Mouse (Mus musculus) kidney, postnatal 36 days (tissue): Measurements from ENCODE around the gene Bbs4.

Source experiments
- DNase-seq, 2 experiments: peaks; one replicate each; pipeline ENCODE4 v3.0.0; 2021 to 2022; ENCODE audit warnings: mixed read lengths in 2 of 2

The Bbs4 gene

DNA sequence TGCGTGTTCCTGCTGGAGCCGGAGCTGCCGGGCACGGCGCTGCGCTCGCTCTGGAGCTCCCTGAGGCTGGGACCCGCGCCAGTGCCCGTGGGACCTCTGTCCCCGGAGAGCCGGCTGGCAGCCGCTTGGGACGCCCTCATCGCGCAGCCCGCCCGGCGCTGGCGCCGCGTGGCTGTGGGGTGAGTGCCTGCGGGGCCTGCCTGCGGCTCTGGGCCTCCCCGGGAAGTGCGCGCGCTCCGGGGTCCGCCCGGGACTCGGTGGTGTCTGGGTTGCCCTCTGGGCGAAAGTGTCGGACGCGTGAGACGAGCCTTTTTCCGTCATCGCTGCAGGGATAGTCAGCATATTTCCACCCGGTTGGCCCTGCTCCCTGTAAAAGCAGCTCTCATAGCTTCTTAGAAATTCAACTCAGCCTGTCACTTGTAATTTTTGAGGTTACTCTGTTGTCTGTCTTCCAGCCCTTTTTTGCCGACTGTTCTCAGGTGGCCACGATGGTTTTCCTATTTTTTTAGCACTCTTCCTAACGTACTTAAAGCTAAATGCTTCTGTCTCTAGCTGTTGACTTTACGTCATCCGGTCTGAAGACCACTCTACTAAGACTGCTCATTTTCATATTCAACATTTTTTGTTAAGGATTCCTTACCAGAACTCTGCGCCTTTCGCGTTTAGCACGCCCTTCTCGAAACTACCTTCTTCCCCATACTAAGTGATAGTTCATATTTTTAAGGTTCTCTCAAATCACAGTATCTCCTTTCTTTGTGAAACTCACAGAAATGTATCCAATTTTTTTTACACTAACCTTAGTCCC, 61.4 kb downstream of the Bbs4 start:
- DNase-seq = no peak

DNA sequence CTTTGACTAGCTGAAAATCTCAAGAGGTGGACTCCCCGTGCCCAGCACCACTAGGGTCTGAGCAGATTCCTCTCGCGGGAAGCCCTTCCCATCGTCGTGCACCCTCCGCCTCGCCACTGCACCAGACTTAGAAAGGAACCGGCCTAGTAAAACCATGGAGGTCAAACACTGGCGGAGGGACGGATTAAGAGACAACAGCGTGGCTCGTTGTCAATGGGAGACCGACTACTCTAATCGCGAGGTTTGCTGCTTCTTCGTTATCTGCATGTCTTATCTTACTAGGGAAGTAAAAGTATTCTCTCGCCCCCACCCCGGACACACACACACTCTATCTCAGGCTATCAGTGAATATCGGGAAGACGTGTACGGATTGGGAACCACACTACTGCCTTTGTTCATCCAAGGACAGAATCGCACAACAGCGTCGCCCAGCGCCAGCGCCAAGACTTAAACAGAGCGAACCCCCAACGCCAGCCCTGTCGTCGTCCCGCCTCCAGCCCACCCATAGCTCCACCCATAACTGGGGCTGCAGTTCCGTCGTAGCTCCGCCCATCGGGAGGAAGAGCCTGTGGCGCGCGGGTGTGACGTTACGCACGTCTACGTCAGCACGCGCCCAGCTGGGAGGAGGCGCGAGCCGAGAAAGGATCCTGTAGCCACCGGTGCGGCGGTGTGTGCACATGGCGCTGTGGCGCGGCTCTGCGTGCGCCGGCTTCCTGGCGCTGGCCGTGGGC, 62.2 kb downstream of the Bbs4 start, which contains the start of gene Adpgk:
Adpgk (plus strand) TSS at position 602 of the 731 bp plus-strand sequence.
- DNase-seq = peak; percentile 98 to 99

DNA sequence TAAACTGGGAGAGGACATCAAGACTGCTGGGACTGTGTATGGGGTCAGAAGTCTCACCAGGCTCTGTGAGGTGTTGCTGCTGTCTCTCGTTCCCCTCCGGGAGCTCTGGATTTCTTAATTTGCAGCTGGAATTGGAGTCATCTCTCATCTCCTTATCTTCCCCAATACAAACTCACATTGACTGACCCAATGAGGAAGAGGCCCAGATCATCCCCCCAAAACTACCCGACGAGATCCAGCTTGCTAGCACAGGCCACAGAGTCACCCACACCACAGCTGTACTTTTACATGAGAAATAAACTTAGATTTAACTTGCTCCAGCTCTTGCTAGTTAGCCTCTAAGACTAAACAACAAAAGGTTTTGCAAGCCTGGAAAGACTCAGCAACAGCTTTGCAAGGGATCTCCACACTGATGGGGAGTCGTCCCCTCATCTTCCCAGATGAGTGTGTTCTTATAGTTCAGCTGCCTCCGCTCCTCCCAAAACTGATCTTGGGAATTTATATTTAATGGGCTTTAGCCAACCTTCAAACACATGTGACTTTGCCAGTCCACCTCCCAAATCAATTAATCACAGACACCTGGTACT, 63.7 kb downstream of the Bbs4 start:
- no peak for DNase-seq

DNA sequence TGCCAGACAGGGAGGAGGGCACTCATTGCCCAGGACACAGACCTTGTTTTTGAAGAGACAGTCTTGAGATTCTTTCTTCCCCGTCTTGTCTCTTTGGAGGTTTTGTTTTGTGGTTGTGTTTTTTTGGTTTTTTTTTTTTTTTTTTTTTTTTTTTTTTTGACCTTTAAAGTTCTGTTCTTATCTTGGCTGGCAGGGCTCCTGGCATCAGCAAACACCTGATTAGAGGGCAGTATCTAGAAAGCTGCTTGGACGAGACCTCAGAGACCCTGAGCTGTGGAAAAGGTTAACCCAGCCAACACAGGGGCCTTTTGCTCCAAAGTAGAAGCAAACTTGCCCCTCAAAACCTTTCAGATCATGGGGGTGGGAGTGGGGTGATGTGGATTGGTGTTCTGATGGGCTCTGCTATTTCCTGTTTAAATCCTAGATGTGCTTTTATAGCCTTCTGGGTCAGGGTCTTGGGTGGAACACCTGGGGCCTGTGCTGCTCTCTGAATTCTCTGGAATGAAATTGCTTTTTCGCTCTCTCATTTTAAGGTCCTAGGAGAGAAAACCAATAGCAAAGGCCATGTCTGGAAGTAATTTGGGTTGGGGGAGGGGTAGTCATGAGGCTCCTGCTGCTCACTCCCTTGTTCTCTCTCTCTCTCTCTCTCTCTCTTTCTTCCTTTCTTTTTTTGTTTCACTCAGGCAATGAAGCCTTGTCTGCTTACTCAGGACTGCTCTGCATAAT, 64.5 kb downstream of the Bbs4 start:
- no peak for DNase-seq

DNA sequence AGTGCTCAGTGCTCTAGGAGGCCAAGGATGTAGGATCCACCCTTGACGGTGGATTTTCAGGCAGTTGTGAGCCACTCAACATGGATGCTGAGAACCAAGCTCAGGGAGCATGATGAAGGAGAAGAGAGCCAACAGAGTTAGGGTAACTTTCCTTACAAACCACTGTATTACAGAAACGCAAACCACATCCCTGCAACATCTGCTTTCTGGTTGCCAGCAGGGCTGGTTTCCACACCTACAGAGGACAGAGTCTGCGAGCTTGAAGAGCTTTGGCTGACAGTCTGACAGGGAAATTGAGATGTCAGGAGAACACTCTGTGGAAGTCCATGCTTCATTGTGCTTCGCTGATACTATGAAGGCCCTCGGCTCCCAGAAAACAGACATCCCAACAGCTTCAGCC, 65.2 kb downstream of the Bbs4 start:
- no peak for DNase-seq

DNA sequence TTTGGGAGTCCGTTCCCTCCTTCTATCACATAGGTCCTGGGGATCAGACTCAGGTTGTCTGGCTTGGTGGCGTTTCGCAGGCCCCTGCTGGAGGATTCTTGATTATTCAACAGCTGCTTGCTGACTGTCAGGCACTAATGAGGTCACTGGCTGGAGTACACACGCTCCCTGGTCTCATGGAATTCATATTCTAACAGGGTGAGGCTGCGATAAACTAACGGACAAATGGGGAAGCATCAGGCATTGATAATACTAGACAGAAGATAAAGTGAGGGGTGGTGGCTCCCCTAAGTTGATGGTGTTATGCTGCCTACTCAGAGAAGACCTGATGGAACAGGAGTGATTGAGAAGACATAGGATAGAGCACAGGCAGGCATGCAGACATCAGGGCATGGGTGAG, 67.7 kb downstream of the Bbs4 start:
- DNase-seq = no peak

DNA sequence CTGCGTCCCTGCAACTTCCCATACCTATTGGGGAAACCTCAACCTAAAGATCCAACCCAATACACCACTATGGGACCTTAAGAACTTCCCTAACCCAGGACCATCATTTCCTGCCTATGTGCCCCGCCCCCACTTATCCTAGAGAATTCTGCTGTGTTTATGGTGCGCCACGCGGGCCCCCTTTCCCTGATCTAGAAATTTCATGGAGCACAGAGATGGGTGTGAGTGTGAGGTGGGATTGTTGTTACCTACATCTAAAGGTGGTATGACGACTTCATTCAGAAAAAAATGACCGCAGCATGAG, 70.7 kb downstream of the Bbs4 start:
- no peak for DNase-seq

DNA sequence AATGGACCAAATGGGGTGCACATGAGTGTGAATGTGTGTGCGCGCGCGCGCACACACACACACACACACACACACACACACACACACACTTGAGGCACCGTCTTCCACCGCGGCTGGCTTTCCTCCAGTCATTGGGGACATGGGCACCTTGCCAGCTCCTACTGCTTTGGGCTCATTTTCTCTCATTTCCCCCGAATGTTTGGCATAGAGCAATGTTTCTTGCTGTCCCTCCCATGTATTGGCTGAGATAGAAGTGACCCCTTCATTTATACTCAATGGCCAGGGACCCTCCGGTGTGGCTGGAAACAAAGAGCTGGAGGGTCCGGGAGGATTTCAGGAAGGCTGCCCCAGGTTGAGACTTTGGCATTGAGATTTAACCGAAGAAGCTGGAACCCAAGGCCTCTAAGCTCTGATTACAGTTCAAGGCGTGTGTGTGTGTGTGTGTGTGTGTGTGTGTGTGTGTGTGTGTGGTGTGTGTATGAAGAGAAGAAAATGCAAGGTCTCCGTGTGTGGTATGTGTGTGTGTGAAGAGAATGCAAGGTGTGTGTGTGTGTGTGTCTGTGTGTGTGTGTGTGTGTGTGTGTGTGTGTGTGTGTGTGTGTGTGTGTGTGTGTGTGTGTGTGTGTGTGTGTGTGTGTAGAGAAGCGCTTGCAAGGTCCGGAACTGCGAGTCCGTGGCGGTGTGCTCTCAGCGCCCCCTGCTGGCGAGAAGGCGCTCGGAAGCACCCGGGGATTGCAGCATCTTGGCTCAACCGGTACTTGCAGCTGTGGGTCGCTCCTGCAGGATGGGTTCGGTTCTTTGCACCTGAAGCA, 71.2 kb downstream of the Bbs4 start:
- peak; percentile 72 to 88 for DNase-seq

DNA sequence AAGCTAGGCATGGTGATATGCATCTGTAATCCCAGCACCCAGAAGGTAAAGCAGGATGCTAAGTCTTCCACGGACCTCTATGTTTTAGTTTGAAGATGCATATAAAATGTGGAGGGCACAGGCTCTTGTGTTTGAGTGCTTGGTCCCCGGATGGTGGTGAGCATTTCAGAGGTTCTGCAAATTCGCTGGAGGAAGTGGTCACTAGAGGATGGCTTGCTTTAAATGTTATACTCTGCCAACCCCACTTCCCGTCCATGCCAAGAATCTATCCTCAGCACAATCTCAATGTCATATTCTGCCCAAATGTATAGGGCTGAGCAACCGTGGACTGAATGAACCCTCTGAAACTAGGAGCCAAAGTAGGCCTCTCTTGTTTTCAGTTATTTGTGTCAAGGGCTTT, 72.4 kb downstream of the Bbs4 start:
- no peak for DNase-seq

DNA sequence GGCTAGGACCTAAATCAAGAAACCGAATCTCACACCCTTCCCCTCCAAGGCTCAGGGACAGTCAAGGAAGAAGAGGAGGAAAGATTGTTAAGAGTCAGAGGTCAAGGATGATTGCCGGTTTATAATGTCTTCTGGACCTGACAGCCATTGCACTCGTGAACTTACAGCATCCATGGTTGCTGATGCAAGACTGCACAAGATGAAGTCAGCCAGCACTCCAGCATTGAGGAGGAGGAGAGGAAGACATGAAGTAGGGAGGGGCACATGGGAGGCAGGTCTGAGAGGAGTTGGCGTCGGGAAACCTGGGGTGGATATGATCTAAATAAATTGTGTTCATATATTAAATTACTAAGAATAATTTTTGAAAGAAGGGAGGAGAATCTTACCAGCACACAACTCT, 74.6 kb downstream of the Bbs4 start:
- no peak for DNase-seq

DNA sequence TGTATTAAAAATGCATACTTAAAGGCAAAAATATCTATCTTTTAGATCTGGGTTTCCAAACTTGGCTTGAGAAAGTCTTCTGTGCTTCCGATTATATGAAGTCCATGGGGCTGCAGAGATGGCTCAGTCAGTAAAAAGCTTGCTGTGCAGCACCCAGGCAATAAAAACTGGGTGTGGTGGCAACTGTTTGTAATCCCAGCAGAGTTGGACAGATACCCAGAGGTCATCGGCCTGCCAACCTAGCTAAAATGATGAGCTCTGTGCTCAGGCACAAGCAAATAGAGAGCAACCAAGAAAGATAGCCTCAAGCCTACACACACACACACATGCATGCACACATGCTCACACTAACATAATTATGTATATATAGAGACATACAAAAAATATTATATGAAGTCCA, 75.1 kb downstream of the Bbs4 start:
- DNase-seq = no peak

DNA sequence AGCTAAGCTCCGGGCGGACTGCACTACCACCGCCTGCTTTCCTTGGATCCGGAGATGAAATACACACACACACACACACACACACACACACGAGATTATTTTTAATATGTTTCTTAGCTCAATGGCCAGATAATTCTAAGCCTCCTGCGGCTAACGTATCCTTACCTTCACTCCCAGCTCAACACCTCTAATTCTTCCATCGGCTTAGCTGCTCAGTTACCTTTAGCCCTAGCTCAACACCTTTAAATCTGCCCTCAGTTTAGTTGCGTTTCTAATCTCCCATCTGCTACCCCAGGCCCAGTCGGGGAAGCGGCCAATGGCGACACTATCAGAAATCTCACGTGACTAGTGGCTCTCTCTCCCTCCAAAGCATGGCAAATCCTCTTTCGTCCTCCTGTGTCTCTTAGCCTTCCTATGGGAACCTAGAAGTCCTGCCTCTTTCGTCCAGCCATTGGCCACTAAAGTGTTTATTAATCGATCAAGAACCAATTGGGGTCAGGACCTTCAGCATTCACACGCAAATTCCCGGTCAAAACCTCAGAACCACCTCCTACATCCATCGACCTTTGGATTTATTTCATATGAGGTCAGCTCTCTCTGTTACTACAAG, 78.4 kb downstream of the Bbs4 start:
- DNase-seq = no peak

DNA sequence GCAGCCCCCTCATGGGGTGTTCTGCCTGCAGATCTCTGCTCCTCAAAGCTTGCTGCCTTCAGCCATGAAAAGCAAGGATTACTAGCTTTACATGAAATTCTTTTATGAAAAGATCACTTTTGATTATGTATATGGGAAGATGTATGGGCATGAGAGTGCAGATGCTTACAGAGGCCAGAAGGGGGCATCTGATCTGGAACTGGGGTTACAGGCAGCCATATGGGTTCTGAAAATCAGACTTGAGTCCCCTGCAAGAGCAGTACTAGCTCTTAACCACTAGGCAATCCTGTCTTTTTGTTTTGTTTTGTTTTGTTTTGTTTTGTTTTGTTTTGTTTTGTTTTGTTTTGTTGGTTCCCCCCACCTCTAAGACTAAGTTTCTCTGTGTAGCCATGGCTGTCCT, 80.1 kb downstream of the Bbs4 start:
- DNase-seq = no peak
